Mouse (Mus musculus) T-helper 1 cell (primary cell): Measurements from ENCODE around the gene Actl7a.

ENCODE experiments used
- in situ Hi-C: fragments of 300-600 bp; cut with MboI, MseI; formaldehyde crosslinking; loops from one replicate; pipeline ENCODE4 v1.15.1; 2025; ENCODE audit warnings: high pct_unique_total_duplicates

Gene Actl7a

DNA sequence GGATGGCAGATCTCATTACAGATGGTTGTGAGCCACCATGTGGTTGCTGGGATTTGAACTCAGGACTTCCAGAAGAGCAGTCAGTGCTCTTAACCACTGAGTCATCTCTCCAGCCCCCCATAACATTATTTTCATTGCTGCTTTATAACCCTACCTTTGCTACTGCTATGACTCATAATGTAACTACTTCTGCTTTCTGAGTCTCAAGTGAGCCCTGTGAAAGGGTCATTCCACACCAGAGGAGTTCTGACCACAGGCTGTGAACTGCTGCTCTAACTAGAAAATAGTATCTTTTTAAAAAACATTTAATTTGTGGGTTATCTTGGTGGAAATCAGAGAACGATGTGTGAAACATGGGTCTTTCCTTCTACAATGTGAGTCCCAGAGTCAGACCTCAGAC is 14.5 kb downstream of the Actl7a start:
- in situ Hi-C loops = no loop called here

GRCm38 (mm10) chr4:56767861-56768284 is 24.7 kb downstream of the Actl7a start:
- in situ Hi-C loops = no loop called here

GRCm38 (mm10) chr4:56768913-56769312 is 25.7 kb downstream of the Actl7a start:
- in situ Hi-C loops = no loop called here

DNA sequence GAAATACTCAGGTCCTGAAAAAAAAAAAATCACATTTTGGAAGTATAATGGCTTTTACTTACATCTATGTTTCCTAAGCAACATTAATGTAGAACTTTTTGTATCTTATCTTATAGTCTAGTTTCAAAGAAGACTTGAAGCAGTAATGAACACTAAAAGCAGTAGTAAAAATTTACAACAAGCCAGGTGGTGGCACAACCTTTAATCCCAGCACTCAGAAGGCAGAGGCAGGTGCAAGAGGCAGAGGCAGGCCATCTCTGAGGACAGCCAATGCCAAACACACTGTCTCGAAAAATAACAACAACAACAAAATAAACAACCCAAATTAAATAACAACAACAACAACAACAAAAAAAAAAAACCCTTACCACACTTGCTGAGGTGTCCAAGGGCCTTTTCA is 27.9 kb downstream of the Actl7a start:
- in situ Hi-C loops = no loop called here

GRCm38 (mm10) chr4:56791373-56791772 is 48.2 kb downstream of the Actl7a start:
- in situ Hi-C loops = no loop called here
